In genomic region chr1:113210095-113210494, GRCm38 (mm10) we compare ENCODE assay signal across 32 mouse cellular contexts.
"Had no signal": no experiment of that assay in that cellular context is flagged by ENCODE, and none has a peak within 500 bp of the region (broad histone marks: within the 10 kb centered on the region; RNA-seq: fewer than 3 reads in every experiment).

No protein-coding gene starts in this region.

- H3K36me3 ChIP-seq: limb, embryonic 10.5 days; limb, embryonic 12.5 days; limb, embryonic 13.5 days; limb, embryonic 15.5 days; liver, embryonic 12.5 days; liver, embryonic 13.5 days; liver, embryonic 15.5 days; lung, embryonic 15.5 days; midbrain, embryonic 10.5 days; midbrain, embryonic 12.5 days; midbrain, embryonic 13.5 days; midbrain, embryonic 15.5 days had no signal

- DNase-seq: left cerebral cortex, postnatal 4 days; liver; liver, embryonic 13.5 days; liver, postnatal 0 days; lung, adult 18-20 months; lung, adult 2 months; lung, embryonic 14.5 days; lung, postnatal 10 days; lung, postnatal 14 days; lung, postnatal 36 days; lung, postnatal 4 days; midbrain, embryonic 14.5 days had no signal

- ATAC-seq: liver, embryonic 12.5 days; liver, postnatal 0 days; lung, postnatal 0 days; midbrain, embryonic 13.5 days; midbrain, embryonic 15.5 days; midbrain, embryonic 16.5 days had no signal

- H3K9ac ChIP-seq: limb, embryonic 12.5 days; limb, embryonic 13.5 days; limb, embryonic 15.5 days; liver, embryonic 12.5 days; liver, embryonic 13.5 days; liver, embryonic 14.5 days; liver, embryonic 15.5 days; liver, postnatal 0 days; lung, embryonic 14.5 days; lung, embryonic 15.5 days; midbrain, embryonic 12.5 days; midbrain, embryonic 13.5 days; midbrain, embryonic 15.5 days had no signal

- H3K27ac ChIP-seq: left cerebral cortex, adult 2 months; limb, embryonic 10.5 days; limb, embryonic 12.5 days; limb, embryonic 13.5 days; limb, embryonic 15.5 days; liver, embryonic 12.5 days; liver, embryonic 13.5 days; liver, embryonic 14.5 days; liver, embryonic 15.5 days; lung, embryonic 15.5 days; macrophage; midbrain, embryonic 10.5 days; midbrain, embryonic 12.5 days; midbrain, embryonic 13.5 days; midbrain, embryonic 15.5 days had no signal

- H3K4me3 ChIP-seq: left cerebral cortex, adult 2 months; limb, embryonic 10.5 days; limb, embryonic 12.5 days; limb, embryonic 13.5 days; limb, embryonic 15.5 days; liver, embryonic 12.5 days; liver, embryonic 13.5 days; liver, embryonic 15.5 days; lung, embryonic 15.5 days; megakaryocyte, embryonic 14.5 days; midbrain, embryonic 10.5 days; midbrain, embryonic 12.5 days; midbrain, embryonic 13.5 days; midbrain, embryonic 15.5 days; myocyte had no signal

- H3K4me2 ChIP-seq: limb, embryonic 12.5 days; limb, embryonic 13.5 days; limb, embryonic 15.5 days; liver, embryonic 11.5 days; liver, embryonic 12.5 days; liver, embryonic 13.5 days; liver, embryonic 15.5 days; lung, embryonic 14.5 days; lung, embryonic 15.5 days; midbrain, embryonic 11.5 days; midbrain, embryonic 12.5 days; midbrain, embryonic 13.5 days; midbrain, embryonic 15.5 days had no signal

- H3K27me3 ChIP-seq: limb, embryonic 12.5 days; limb, embryonic 13.5 days; limb, embryonic 15.5 days; liver, embryonic 12.5 days; liver, embryonic 13.5 days; liver, embryonic 15.5 days; lung, embryonic 15.5 days; megakaryocyte, embryonic 14.5 days; midbrain, embryonic 12.5 days; midbrain, embryonic 13.5 days; midbrain, embryonic 15.5 days had no signal

- H3K9me3 ChIP-seq: limb, embryonic 10.5 days; limb, embryonic 12.5 days; limb, embryonic 13.5 days; limb, embryonic 15.5 days; liver, embryonic 12.5 days; liver, embryonic 13.5 days; liver, embryonic 15.5 days; lung, embryonic 15.5 days; megakaryocyte, embryonic 14.5 days; midbrain, embryonic 10.5 days; midbrain, embryonic 12.5 days; midbrain, embryonic 13.5 days; midbrain, embryonic 15.5 days had no signal

- H3K4me1 ChIP-seq: limb, embryonic 10.5 days; limb, embryonic 12.5 days; limb, embryonic 13.5 days; limb, embryonic 15.5 days; liver, embryonic 12.5 days; liver, embryonic 13.5 days; liver, embryonic 15.5 days; lung, embryonic 15.5 days; megakaryocyte, embryonic 14.5 days; midbrain, embryonic 10.5 days; midbrain, embryonic 12.5 days; midbrain, embryonic 13.5 days; midbrain, embryonic 15.5 days had no signal
